Mouse (Mus musculus): Measurements from ENCODE around the gene Rnf207. TPM values are rescaled to one million over a fixed set of nuclear protein-coding genes. Genes with fewer than 3 reads are reported as not detected.
A peak's percentile ranks its signal among the peaks of the same experiment; 100 is the strongest.

The Rnf207 gene
- 10 to 100 TPM; 10.2 to 17.0 TPM for total RNA-seq (2021)

DNA sequence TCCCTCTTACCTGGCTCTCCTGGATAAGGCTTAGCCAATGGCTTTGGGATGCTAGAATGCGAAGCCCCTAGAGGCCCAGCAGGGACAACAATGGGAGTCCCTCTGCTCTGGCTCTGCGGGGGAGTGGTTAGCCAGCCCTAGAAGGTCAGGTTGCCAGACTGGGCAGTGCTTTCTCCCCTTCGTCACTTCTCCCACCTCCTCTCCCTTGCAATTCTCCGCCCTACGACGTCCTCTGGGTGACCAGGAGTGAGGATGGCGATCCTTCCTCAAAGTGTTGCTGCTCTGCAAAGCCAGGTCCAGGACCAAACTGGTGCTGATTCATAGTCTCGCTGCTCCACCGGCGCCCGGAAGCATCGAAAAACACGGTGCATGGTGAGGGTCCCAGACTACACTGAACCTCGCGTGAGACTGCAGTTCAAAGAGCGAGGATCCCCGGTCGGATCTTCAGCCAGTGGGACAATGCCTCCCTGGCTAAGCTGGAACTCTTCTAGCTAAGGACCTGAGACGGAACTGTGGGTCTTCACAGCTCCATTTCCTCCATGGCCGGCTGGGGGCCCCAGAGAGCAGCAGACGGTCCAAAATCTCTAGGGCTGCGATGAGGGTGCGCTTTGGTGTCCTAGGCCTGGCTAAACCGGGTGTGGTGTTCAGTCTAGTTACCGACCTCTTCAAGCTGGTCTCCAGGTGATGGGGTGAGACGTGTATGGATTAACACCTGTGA is at the start of gene Rnf207:
Rnf207 (minus strand) TSS at position 477 of the 718 bp plus-strand sequence.
- peak in 1 of 2 experiments; percentile 50 for DNase-seq (ENCODE audit: low spot score in 2 of 2)
- intact Hi-C loops (cut with DNase I) = no loop called here

DNA sequence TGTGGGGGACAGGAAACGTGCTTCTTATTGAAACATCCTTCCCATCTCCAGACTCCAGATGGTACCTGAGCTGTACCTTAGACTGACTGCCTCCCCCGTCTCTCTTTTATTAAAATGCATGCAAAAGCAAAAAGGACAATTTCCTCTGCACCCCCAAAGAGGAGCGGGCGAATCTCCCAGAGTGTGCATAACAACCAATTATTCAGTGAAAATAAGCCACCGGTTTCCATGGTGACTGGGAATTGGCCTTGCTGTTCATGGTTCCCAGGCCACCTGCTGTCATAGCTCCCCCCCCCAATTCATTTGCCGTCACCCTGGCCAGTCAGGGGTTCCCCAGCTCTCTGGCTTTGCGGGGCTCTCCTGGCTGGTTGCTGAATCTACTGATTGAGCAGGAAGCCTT is 46.4 kb upstream of the Rnf207 start:
- DNase-seq (ENCODE audit: low spot score in 2 of 2) = no peak
- intact Hi-C loops (cut with DNase I) = no loop called here

DNA sequence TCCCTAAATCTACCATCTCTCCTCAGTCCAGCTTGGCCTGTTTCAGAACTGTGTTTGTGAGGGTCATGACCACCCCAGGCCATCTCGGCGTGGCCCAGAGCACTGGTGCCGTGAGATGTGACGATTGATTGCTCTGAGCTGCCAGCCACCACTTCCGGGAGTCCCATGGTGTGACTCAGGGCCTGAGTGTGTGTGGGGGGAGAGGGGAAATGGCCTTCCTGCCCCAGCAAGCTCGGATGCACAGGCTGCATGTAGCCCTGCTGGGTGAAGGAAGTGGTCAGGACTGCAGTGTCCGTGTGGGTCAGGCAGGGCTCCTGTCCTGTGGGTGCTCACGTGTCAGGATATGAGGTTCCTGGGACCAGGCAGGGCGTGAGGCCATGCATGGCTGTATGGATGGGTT is 43.4 kb upstream of the Rnf207 start:
- DNase-seq (ENCODE audit: low spot score in 2 of 2) = no peak
- intact Hi-C loops (cut with DNase I) = no loop called here

- no peak for DNase-seq (ENCODE audit: low spot score in 2 of 2)
- intact Hi-C loops (cut with DNase I) = no loop called here
Observed at GRCm38 (mm10) chr4:152360855-152361254, 42.1 kb upstream of the Rnf207 start.

GRCm38 (mm10) chr4:152359700-152360099 is 40.9 kb upstream of the Rnf207 start:
- intact Hi-C loops (cut with DNase I) = no loop called here

DNA sequence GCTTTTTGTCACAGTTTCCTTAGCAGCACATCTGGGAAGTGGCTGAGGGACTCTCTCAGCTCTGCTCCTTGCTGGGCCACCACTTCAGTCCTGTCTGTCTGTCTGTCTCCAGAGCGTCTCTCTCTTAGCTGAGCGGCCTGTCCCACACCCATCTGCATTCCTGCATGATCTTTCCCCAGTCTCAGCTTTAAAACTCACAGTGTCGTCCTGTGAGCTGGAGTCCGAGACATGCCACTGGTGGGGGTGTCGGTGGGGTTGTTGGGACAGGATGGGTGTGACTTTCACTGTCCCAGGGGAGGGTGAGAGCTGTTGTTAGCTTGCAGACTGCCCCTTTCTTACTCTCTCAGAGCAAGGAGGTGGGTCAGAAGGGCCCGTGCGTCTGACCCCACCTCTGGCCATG is 36.9 kb upstream of the Rnf207 start:
- no peak for DNase-seq (ENCODE audit: low spot score in 2 of 2)

More at GRCm38 (mm10) chr4:152359700-152360099, 40.9 kb upstream of the Rnf207 start:
- no peak for DNase-seq (ENCODE audit: low spot score in 2 of 2)

DNA sequence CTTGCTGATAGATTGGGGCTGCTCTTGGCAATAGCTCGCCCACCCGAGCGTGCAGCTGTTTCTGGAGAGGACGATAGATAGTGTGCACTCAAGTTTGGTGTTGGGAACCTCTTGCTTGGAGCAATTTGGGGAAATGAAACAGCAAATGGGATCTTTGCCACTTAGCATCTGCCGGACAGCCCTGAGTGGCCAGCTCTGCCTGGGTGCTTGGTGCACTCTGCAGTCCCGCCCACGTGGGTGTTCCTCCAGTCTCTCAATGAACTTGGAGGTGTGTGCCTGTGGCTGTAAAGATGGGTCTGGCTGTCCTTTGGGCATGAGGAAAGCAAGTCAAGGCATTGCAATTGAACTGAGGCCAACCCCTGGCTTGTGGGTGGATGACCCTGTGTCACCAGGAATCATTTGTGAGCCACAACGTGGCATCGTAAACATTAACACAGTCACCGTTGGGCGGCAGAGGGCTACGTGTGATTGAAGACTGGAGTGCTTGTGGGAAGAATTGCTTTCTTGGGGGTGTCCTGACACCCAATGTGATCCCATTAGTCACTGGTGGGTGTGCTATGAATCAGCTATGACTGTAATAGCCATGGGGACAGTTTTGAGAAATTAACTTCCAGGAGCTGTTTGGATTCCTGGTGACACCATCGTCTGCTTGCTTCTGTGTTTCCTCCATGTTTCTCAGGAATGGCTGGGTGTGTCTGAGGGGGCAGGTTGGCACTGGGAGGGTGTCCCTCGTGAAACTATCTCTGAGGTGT is 35.3 kb upstream of the Rnf207 start:
- intact Hi-C loops (cut with DNase I) = no loop called here
- no peak for DNase-seq (ENCODE audit: low spot score in 2 of 2)

More for the DNA sequence above, 36.9 kb upstream of the Rnf207 start:
- intact Hi-C loops (cut with DNase I) = no loop called here

GRCm38 (mm10) chr4:152351422-152352305 is 32.9 kb upstream of the Rnf207 start:
- intact Hi-C loops (cut with DNase I) = no loop called here
- peak in 1 of 2 experiments; percentile 56 for DNase-seq (ENCODE audit: low spot score in 2 of 2)

- intact Hi-C loops (cut with DNase I) = no loop called here
Observed at GRCm38 (mm10) chr4:152350722-152351421, 32.1 kb upstream of the Rnf207 start.

GRCm38 (mm10) chr4:152349837-152350381 is 31.1 kb upstream of the Rnf207 start:
- DNase-seq (ENCODE audit: low spot score in 2 of 2) = peak; percentile 70 to 72
- intact Hi-C loops (cut with DNase I) = loop anchor here (5.0 kb wide), 1 partner anchor 127 kb away; the partner anchor contains the start of genes Kcnab2 and Nphp4

More at GRCm38 (mm10) chr4:152350722-152351421, 32.1 kb upstream of the Rnf207 start:
- peak; percentile 59 to 62 for DNase-seq (ENCODE audit: low spot score in 2 of 2)

- peak; percentile 63 to 64 for DNase-seq (ENCODE audit: low spot score in 2 of 2)
- intact Hi-C loops (cut with DNase I) = loop anchor here (5.0 kb wide), 1 partner anchor 132 kb away; the partner anchor contains the start of genes Kcnab2 and Nphp4
Observed at GRCm38 (mm10) chr4:152345120-152345889, 26.5 kb upstream of the Rnf207 start.

DNA sequence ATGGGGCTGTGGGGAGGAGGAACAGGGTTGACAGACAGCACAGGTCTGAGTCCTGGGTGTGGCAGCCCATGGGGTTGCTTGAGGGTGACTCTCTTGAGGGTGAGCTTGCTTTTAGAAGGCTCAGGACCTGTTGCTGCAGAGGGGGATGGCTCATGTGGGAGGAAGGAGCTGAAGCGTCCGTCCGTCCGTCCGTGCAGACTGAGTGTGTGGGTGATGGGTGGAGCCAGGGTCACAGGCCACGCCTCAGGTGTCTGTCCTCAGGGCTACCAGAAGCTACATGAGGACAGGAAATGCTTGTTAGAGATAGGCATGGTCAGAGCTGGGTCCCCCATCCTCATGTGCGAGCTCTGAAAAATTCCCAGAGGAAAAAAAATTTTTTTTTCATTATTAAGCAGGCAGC is 25.9 kb upstream of the Rnf207 start:
- no peak for DNase-seq (ENCODE audit: low spot score in 2 of 2)
- intact Hi-C loops (cut with DNase I) = loop anchor here (5.0 kb wide), 1 partner anchor 133 kb away; the partner anchor contains the start of genes Kcnab2 and Nphp4

- intact Hi-C loops (cut with DNase I) = no loop called here
- no peak for DNase-seq (ENCODE audit: low spot score in 2 of 2)
Observed at GRCm38 (mm10) chr4:152343296-152343695, 24.5 kb upstream of the Rnf207 start.

GRCm38 (mm10) chr4:152340584-152341284 is 21.9 kb upstream of the Rnf207 start:
- no peak for DNase-seq (ENCODE audit: low spot score in 2 of 2)
- intact Hi-C loops (cut with DNase I) = no loop called here

GRCm38 (mm10) chr4:152339293-152339790 is 20.5 kb upstream of the Rnf207 start:
- DNase-seq (ENCODE audit: low spot score in 2 of 2) = no peak
- intact Hi-C loops (cut with DNase I) = loop anchor here (5.0 kb wide), 1 partner anchor 153 kb away; no protein-coding TSS in a partner anchor

- intact Hi-C loops (cut with DNase I) = loop anchor here (5.0 kb wide), 1 partner anchor 154 kb away; no protein-coding TSS in a partner anchor
- DNase-seq (ENCODE audit: low spot score in 2 of 2) = peak; percentile 72 to 80
Observed at GRCm38 (mm10) chr4:152338419-152339292, 19.9 kb upstream of the Rnf207 start, which contains the start of gene Chd5. Gene Chd5 (plus strand): TSS chr4:152338651.
